Mouse (Mus musculus) limb, embryonic 14.5 days (tissue): Measurements from ENCODE around the gene Olah. TPM values are rescaled to one million over a fixed set of nuclear protein-coding genes. Genes with fewer than 3 reads are reported as not detected.

Experiments
- ATAC-seq: fragments of 200-750 bp; cut with Nextera tagmentation; 2 replicates; pipeline ENCODE4 v1.8.0; 2017; ENCODE audit warnings: low read depth, moderate number of reproducible peaks, moderate TSS enrichment; ENCODE audit not compliant: low FRiP score
- DNase-seq: peaks from one replicate; pipeline ENCODE4 v3.0.0-alpha.2; 2015; ENCODE audit warnings: low spot score
- H3K27ac ChIP-seq: fragments of 300-500 bp; sonication (generic); replicated peaks from 2 replicates; pipeline ENCODE4 v1.5.1; 2014; ENCODE audit warnings: low read depth, mild to moderate bottlenecking, low read length, moderate library complexity, mixed read lengths
- H3K27me3 ChIP-seq: fragments of 300-500 bp; sonication (generic); 2 replicates; pipeline ENCODE4 v1.6.1; 2014; ENCODE audit warnings: low read length, mixed read lengths; ENCODE audit not compliant: control insufficient read depth, insufficient read depth
- H3K36me3 ChIP-seq: fragments of 300-500 bp; sonication (generic); 2 replicates; pipeline ENCODE4 v1.6.1; 2014; ENCODE audit warnings: mild to moderate bottlenecking, low read length, moderate library complexity, mixed read lengths; ENCODE audit not compliant: control insufficient read depth, insufficient read depth
- H3K4me1 ChIP-seq: fragments of 300-500 bp; sonication (generic); 2 replicates; pipeline ENCODE4 v1.6.1; 2014; ENCODE audit warnings: antibody characterized with exemption, low read length, mixed read lengths; ENCODE audit not compliant: control insufficient read depth, insufficient read depth
- H3K4me2 ChIP-seq: fragments of 300-500 bp; sonication (generic); replicated peaks from 2 replicates; pipeline ENCODE4 v1.6.1; 2014; ENCODE audit warnings: low read depth, mild to moderate bottlenecking, low read length, moderate library complexity; ENCODE audit not compliant: severe bottlenecking
- H3K4me3 ChIP-seq: fragments of 300-500 bp; sonication (generic); replicated peaks from 2 replicates; pipeline ENCODE4 v1.5.1; 2014; ENCODE audit warnings: low read length
- H3K9ac ChIP-seq: fragments of 300-500 bp; sonication (generic); 2 replicates; pipeline ENCODE4 v1.6.1; 2014; ENCODE audit warnings: mild to moderate bottlenecking, low read depth, low read length, moderate library complexity; ENCODE audit not compliant: severe bottlenecking
- H3K9me3 ChIP-seq: fragments of 300-500 bp; sonication (generic); 2 replicates; pipeline ENCODE4 v1.6.1; 2016; ENCODE audit warnings: low read length; ENCODE audit not compliant: control insufficient read depth
- POLR2A ChIP-seq: fragments of 200-500 bp; IDR thresholded peaks from 2 replicates; pipeline ENCODE4 v1.8.0; 2012; ENCODE audit warnings: inconsistent platforms, mild to moderate bottlenecking, moderate library complexity, borderline replicate concordance; ENCODE audit not compliant: insufficient read depth, insufficient read length; ENCODE audit errors: extremely low read depth
- WGBS: fragments of 180-500 bp; shearing (Covaris S2); extraction: QIAGEN DNeasy Blood & Tissue Kit; methylation state at CpG from one replicate; pipeline ENCODE4 v1.1.7; 2014; 5-methylcytosine and 5-hydroxymethylcytosine counted together
- polyA plus RNA-seq, 2 experiments: library from polyadenylated mRNA; depleted of rRNA in 1 of 2; stranded (reverse) in 1 of 2; unstranded in 1 of 2; fragments of >200 nt; fragmentation: Nextera tagmentation in 1 of 2; extraction: Ambion mirVana in 1 of 2; gene quantifications; 2 replicates each; pipeline versions ENCODE4 v1.2.1 to v1.2.3; 2012 to 2014

Gene Olah
- polyA plus RNA-seq, 2 experiments = 0.10 to 0.12 TPM

DNA sequence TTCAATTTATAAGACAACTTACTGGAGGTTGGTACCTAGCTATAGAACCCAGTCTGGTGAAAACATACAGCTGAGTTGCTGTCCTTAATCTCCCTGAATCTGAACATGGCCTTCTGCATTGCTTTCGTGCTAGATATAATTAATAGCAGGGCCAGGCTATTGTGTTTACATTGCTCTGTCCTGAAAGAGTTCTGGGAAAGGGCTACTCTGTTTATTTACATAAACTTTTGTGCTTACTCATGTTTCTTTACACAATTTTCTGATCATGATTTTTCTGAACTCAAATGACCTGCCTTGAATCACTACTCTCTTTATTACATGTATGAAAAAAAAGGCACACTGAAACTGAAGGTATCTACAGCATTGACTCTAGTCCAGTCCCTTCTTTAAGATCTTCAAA is 18.7 kb upstream of the Olah start:
- Histone ChIP-seq H3K9ac (no peak overlapping the region), H3K36me3 (no peaks in the 10 kb centered on the region), H3K27me3 (no peaks in the 10 kb centered on the region), H3K9me3 (no peaks in the 10 kb centered on the region), H3K27ac (no peak overlapping the region), H3K4me3 (no peak overlapping the region), H3K4me1 (no peaks in the 10 kb centered on the region), H3K4me2 (no peak overlapping the region)
- no peak for ATAC-seq
- no peak for DNase-seq
- TF ChIP-seq POLR2A = no peak
- 52% methylated on average over 1 of the region's 1 CpGs for WGBS

DNA sequence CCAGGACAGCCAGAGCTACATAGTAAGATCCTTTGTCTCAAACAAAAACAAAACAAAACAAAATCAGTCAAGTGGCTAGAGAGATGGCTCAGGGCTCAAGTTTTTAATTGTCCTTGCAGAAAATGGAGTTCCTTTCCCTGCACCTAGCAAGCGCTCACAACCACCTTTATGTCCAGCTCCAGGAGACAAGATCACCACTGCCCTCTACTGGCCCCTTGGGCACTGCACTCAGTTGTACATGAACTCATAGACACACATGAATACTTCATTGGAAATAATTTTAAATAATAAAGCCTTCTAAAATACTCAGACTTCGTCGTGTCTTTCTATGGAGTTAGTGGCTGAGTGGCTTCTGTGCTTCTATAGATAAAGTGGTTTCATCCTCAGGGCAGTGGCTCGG is 17.2 kb upstream of the Olah start:
- Histone ChIP-seq H3K27me3 (no peaks in the 10 kb centered on the region), H3K4me1 (no peaks in the 10 kb centered on the region), H3K9ac (no peak overlapping the region), H3K9me3 (no peaks in the 10 kb centered on the region), H3K4me2 (no peak overlapping the region), H3K4me3 (no peak overlapping the region), H3K27ac (no peak overlapping the region), H3K36me3 (no peaks in the 10 kb centered on the region)
- no peak for TF ChIP-seq POLR2A
- DNase-seq = peak; percentile 66
- WGBS = 35% methylated on average over 4 of the region's 4 CpGs
- no peak for ATAC-seq

DNA sequence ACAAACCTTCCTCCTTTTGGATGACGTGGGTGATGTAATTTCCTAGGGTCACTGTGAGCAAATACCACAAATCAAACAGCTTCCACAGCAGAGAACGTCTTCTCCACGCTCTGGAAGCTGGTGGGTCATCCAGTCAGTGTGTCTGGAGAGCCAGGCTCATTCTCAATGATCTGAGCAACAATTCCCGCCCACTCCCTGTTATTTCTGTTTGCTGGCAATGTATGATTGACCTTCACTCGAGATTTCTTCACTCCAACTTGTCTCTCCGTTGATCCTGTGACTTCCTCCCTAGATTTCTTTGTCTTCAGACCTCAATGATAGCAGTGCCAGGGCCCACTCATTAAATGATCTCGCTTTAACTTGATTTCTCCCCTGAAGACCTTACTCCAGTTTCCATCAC is 10.7 kb upstream of the Olah start:
- H3K27ac ChIP-seq = no peak overlapping the region
- no peak overlapping the region for H3K9ac ChIP-seq
- ATAC-seq = no peak

DNA sequence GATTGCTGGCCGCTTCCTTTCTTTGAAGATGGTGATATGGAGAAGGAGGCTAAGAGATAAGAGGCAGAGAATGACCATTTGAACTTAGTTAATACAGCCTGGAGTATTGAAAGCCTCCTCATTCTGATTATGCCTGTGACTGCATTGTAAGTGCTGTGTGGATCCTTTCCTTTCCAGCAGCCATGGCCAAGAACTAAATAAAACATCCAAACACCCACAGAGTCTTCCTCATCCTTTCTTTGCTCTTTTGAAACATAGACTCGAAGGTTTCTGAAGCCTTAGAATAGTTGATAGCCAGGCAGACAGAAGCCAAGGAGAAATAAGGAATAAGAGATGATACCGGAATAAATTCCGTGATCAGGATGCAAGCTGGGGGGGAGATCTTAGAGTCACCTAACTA is 9.0 kb upstream of the Olah start:
- H3K4me2 ChIP-seq = no peak overlapping the region
- ATAC-seq = no peak
- H3K36me3 ChIP-seq = no peaks in the 10 kb centered on the region
- no peak for TF ChIP-seq POLR2A
- no peak overlapping the region for H3K9ac ChIP-seq
- H3K4me1 ChIP-seq = no peaks in the 10 kb centered on the region
- no peak overlapping the region for H3K27ac ChIP-seq
- 86% methylated on average over 4 of the region's 4 CpGs for WGBS
- no peaks in the 10 kb centered on the region for H3K27me3 ChIP-seq
- no peak overlapping the region for H3K4me3 ChIP-seq
- H3K9me3 ChIP-seq = no peaks in the 10 kb centered on the region
- DNase-seq = no peak

More for the DNA sequence above, 10.7 kb upstream of the Olah start:
- no peaks in the 10 kb centered on the region for H3K36me3 ChIP-seq
- no peak overlapping the region for H3K4me2 ChIP-seq
- 81% methylated on average over 7 of the region's 7 CpGs for WGBS
- no peak for DNase-seq
- H3K27me3 ChIP-seq = no peaks in the 10 kb centered on the region
- no peak for TF ChIP-seq POLR2A
- H3K4me3 ChIP-seq = no peak overlapping the region
- no peaks in the 10 kb centered on the region for H3K4me1 ChIP-seq
- no peaks in the 10 kb centered on the region for H3K9me3 ChIP-seq

DNA sequence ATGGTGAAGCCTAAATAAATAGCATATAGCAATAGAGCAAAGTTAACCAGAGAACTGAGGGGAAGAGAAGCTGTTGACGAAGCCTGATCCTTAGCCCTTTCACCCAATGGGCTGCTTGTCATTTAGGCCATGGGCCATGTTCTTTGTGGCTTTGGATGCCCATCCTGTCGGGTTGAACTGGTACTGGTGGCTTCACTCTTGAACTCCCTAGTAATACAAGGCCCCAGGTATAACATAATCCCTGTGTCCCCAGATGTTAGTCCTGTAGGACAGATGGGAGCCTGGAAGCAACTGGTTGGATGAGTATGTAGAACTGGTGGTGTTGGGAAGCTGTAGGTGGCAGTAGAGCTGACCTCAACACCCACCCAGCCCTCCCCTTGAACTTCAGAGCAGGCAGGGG is 5.1 kb downstream of the Olah start:
- DNase-seq (no peak), ATAC-seq (no peak)
- H3K4me3 ChIP-seq = no peak overlapping the region
- TF ChIP-seq POLR2A = no peak
- no peak overlapping the region for H3K27ac ChIP-seq
- no peaks in the 10 kb centered on the region for H3K9me3 ChIP-seq
- no peak overlapping the region for H3K9ac ChIP-seq
- H3K36me3 ChIP-seq = no peaks in the 10 kb centered on the region
- no peaks in the 10 kb centered on the region for H3K4me1 ChIP-seq
- H3K4me2 ChIP-seq = no peak overlapping the region
- WGBS = 82% methylated on average over 2 of the region's 2 CpGs
- no peaks in the 10 kb centered on the region for H3K27me3 ChIP-seq
